Mouse (Mus musculus): ENCODE results near the gene Stk32b. TPM values are rescaled to one million over a fixed set of nuclear protein-coding genes. Genes with fewer than 3 reads are reported as not detected.
A peak's percentile ranks its signal among the peaks of the same experiment; 100 is the strongest.

Stk32b gene
- polyA plus RNA-seq (2015; fragmentation: Nextera tagmentation; extraction: Ambion mirVana) = 32.7 and 36.5 TPM in 2 replicates

DNA sequence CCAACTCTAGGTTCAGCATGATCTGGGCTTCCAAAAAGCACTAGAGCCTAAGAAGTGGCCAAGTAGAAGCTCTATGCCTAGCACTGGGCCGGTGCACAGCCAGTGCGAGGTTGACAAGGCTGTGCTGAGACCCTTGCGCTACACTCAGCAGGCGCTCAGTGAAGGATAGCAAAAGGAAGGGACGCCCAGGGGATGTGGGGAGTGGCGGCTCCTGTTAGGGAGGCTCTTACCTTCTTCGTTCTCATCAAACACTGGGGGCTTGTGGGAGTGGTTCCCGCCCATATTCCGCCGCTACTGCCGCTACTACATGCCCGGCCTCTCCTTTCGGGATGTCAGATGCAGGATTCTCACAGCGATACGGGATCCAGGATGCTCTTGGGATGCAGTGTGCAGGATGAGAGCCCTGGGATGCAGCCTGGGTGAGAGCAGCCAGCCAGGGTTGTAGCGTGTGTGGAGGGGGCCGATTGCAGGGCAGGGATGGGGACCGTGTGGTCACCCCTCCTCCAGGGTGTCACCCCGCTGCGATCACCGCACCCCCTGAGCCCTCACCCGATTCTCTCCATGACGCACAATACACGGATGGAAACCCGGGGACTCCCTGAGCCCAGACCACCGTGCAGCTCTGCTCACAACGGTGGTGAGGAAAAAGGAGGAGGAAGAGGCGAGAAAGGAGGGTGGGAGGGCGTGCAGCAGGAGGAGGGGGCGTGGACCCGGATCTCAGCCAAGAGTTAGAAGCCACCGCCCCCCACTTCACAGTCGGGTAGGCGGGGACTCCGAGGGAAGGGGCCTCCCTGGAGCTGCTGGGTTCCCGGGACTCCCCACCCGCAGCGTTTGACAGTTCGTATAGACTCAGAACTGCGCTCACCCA lies at the start of gene Stk32b:
TSS of gene Stk32b (minus strand) at position 667 of the 868 bp plus-strand sequence.
- 1% methylated on average over 40 of the region's 40 CpGs for WGBS

DNA sequence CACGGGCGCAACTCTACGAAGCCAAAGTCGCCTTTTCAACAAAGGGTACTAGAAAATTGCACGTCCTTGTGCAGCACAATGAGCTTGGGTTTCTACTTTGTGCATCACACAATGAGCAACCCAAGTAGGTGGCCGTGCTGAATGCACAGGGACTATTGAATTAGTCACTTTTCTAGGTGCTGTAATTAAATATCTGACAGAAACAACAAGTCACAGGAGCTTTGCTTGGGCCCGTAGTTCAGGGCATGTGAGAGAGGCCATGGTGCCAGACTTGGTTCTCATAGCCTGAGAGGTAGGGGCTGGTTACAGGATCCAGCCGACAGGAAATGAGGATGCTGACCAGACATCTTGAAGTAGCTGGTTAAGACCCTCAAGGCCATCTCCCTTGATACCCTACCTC lies 48.9 kb upstream of the Stk32b start:
- Histone ChIP-seq H3K4me1 (peaks cover 12% of the 10 kb centered on the region), H3K9me3 (replicated peaks) (no peaks in the 10 kb centered on the region), H3K4me3 (replicated peaks) (no peak overlapping the region), H3K9ac (replicated peaks) (no peak overlapping the region), H3K27ac (replicated peaks) (no peak overlapping the region), H3K36me3 (no peaks in the 10 kb centered on the region), H3K4me2 (no peak overlapping the region), H3K27me3 (replicated peaks) (peaks cover 22% of the 10 kb centered on the region)
- ATAC-seq (ENCODE audit: low FRiP score) = no peak
- 22% methylated on average over 8 of the region's 8 CpGs for WGBS

More for the DNA sequence above, at the start of gene Stk32b:
- peak; percentile 92 for ATAC-seq (ENCODE audit: low FRiP score)
- Histone ChIP-seq H3K9ac (replicated peaks) (peak within 1 kb of the TSS; percentile 76), H3K36me3 (0 out of 2 replicates have a peak, but pooled peaks cover 2% of the 10 kb centered on the region), H3K4me2 (peak within 1 kb of the TSS; percentile 77), H3K27me3 (replicated peaks) (peaks cover 13% of the 10 kb centered on the region), H3K9me3 (replicated peaks) (no peaks in the 10 kb centered on the region), H3K4me3 (replicated peaks) (peak within 1 kb of the TSS; percentile 58), H3K4me1 (peaks cover 43% of the 10 kb centered on the region), H3K27ac (replicated peaks) (peak within 1 kb of the TSS; percentile 86)

DNA sequence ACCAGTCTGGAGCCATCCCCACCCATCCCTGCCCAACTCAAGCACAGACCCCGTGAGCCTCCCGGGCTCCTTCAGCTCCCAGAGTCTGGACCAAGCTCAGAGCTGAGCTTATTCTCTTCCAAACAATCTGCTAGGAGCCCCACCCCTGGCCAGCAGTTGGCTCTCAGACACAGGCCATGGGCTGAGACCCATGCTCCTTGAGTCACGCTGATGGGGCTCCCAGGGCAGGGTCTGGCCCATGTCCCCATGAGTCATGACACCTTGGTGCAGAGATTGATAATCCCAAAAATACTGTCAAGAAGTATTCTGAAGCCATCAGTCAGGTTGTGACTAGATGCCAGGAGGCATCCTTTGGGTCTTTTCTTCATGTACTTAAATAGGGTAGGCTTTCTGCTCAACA lies 45.1 kb upstream of the Stk32b start:
- no peak for ATAC-seq (ENCODE audit: low FRiP score)
- Histone ChIP-seq H3K9me3 (replicated peaks) (no peaks in the 10 kb centered on the region), H3K4me1 (no peaks in the 10 kb centered on the region), H3K27ac (replicated peaks) (no peak overlapping the region), H3K27me3 (replicated peaks) (peaks cover 23% of the 10 kb centered on the region), H3K9ac (replicated peaks) (no peak overlapping the region), H3K4me2 (no peak overlapping the region), H3K36me3 (no peaks in the 10 kb centered on the region), H3K4me3 (replicated peaks) (no peak overlapping the region)
- WGBS = 90% methylated on average over 3 of the region's 3 CpGs

DNA sequence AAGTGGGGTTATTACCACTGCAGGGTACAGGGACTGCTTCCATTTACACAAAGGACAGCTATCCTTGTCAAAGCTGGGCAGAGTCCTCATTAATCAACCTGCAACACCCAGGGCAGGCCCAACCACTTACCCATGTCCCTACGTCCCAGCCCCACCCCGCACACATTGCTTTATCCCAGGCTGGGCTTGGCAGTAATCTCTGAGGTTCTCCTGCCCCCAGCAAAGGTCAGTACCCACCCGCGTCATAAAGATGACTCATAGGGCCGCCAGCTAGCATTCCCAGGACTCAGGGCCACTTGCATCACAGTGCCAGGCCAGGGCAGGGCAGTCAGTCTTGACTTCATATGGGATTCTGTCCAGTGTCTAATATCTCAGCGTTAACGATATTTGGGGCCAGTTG lies 36.4 kb upstream of the Stk32b start:
- peaks cover 15% of the 10 kb centered on the region for H3K27me3 ChIP-seq (replicated peaks)
- H3K9me3 ChIP-seq (replicated peaks) = no peaks in the 10 kb centered on the region
- WGBS = 80% methylated on average over 7 of the region's 7 CpGs
- no peak overlapping the region for H3K27ac ChIP-seq (replicated peaks)
- no peaks in the 10 kb centered on the region for H3K36me3 ChIP-seq
- H3K4me3 ChIP-seq (replicated peaks) = no peak overlapping the region
- no peak overlapping the region for H3K9ac ChIP-seq (replicated peaks)
- H3K4me1 ChIP-seq = no peaks in the 10 kb centered on the region
- no peak for ATAC-seq (ENCODE audit: low FRiP score)
- no peak overlapping the region for H3K4me2 ChIP-seq

DNA sequence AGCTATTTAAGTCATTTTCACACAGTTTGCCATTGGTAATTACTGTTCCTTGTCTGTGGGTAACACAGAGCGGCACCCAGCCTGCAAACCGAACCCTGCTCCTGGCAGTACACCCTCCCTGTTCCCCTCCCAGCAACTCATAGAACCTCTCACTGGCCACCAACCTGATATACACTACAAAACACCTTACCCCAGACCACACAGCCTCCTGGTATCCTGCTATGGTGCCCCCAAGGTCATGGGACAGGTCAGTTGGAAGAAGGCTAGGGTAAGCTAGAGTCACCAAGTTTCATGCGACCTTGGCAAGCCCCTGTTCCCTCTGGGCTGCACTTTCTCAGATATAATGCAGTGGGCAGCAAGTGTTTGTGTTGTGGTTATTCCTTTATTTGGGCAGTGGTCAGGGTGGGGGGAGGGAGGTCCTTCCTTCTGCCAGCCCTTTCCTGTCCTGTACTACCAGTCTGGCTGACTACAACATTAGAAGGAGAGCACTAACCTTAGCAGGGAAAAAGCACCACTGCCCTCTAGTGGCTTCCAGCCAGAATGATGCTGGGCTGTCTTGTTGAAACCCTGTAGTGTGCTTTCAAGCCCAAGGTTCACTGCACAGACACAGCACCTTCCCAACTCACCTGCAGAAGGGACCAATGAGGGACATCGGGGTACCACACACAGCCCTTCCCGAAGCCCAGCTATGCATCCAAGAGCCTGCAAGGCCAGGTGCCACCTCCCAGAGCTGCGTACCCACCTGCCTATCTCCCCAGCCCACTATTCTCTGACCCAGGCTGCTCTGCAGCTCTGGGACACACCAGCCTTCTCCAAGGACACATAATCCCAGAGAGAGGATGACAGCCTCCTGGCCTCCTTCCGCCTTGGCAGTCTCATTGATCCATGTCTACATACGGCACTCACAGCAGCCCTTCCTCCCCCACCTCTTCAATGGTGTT lies 35.3 kb upstream of the Stk32b start:
- no peak overlapping the region for H3K27ac ChIP-seq (replicated peaks)
- no peaks in the 10 kb centered on the region for H3K36me3 ChIP-seq
- H3K4me3 ChIP-seq (replicated peaks) = no peak overlapping the region
- peaks cover 11% of the 10 kb centered on the region; the same call in 1 of the 2 replicates for H3K27me3 ChIP-seq (replicated peaks)
- no peaks in the 10 kb centered on the region for H3K4me1 ChIP-seq
- WGBS = 62% methylated on average over 8 of the region's 8 CpGs
- H3K9me3 ChIP-seq (replicated peaks) = no peaks in the 10 kb centered on the region
- ATAC-seq (ENCODE audit: low FRiP score) = peak; percentile 89
- H3K4me2 ChIP-seq = no peak overlapping the region
- H3K9ac ChIP-seq (replicated peaks) = no peak overlapping the region

DNA sequence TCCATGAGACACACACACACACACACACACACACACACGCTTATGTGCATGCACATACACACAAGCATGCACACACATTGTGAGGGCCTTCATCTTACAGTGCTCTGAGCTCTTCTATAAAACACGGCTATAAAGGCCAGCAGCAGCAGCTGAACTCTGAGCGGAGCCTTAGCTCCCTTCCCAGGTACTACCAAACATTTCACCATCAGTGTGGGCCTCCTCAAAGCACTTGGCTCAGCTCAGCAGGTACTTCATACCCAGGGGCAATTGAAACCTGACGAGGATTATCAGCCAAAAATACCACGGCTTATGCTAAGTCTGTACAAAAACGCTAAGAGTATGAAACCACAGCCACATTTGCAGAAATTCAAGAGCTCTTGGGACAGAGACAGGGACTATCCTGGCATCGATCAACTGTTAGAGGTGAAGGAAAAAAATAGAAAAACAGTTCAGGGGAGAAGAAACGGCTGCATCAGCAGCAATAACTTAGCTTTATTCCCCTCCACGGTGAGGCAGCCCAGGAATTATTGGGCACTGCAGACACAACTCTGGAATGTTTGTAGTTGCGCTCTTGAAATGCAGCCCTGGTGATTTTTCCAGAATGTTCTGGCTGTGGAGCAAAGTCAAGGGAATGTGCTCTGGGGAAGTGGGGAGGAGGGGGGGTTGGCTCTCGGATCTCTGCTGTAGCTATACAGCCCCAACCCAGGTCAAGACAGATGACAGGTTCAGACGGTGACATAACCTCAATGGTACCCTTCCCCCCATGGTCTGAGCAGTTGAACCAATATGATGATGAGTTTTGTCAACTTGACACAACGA lies 27.1 kb upstream of the Stk32b start:
- 70% methylated on average over 13 of the region's 13 CpGs for WGBS
- H3K36me3 ChIP-seq = no peaks in the 10 kb centered on the region
- H3K27ac ChIP-seq (replicated peaks) = 0 out of 2 replicates have a peak overlapping the region, but pooled peaks have one; percentile 5
- no peak overlapping the region for H3K4me2 ChIP-seq
- H3K27me3 ChIP-seq (replicated peaks) = no peaks in the 10 kb centered on the region
- H3K4me1 ChIP-seq = no peaks in the 10 kb centered on the region
- H3K9ac ChIP-seq (replicated peaks) = no peak overlapping the region
- peak; percentile 50; the same call in 1 of the 2 replicates for ATAC-seq (ENCODE audit: low FRiP score)
- H3K9me3 ChIP-seq (replicated peaks) = no peaks in the 10 kb centered on the region; the same call in 1 of the 2 replicates
- no peak overlapping the region for H3K4me3 ChIP-seq (replicated peaks)

DNA sequence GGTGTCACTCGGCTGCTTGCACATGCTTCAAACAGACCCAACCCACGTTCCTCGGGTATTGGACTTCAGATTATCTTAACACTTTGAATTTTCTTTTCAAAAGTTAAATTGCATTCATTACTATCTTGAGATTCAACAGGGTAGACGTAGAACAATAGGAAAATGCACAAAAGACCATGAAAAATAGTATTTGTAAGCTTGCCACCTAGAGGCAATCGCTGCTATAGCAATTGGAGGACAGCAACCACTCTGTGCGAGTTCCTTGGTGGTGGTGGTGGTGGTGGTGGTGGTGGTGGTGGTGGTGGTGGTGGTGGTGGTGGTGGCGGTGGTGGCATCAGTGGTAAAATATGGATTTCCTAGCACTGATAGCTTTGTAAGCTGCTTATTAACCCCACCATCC lies 19.2 kb upstream of the Stk32b start:
- H3K9ac ChIP-seq (replicated peaks) = no peak overlapping the region
- H3K4me1 ChIP-seq = no peaks in the 10 kb centered on the region
- H3K27me3 ChIP-seq (replicated peaks) = 0 out of 2 replicates have a peak, but pooled peaks cover 3% of the 10 kb centered on the region
- H3K9me3 ChIP-seq (replicated peaks) = no peaks in the 10 kb centered on the region
- H3K4me2 ChIP-seq = no peak overlapping the region
- no peak for ATAC-seq (ENCODE audit: low FRiP score)
- 62% methylated on average over 7 of the region's 7 CpGs for WGBS
- H3K27ac ChIP-seq (replicated peaks) = no peak overlapping the region
- no peaks in the 10 kb centered on the region for H3K36me3 ChIP-seq
- H3K4me3 ChIP-seq (replicated peaks) = no peak overlapping the region

DNA sequence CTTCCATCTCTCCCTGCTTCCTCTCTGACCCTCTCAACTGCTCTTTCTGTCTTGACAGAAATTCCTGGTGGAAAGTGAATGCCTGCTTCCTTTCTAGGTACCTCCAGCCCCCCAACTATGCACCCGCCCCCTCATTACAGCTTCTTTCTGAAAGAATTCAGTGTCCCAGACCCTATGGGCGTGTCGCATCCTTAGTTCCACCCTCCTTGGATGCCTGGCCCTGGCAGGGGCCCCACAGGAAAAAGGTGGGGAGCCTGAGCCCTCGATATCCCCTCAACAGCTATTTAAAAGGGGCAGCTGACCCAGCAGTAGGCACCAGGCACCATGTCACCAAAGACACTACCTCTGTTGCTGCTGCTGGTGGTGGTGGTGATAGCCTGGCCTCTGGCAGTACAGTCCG lies 18.3 kb upstream of the Stk32b start, which contains the start of gene Cytl1:
TSS of gene Cytl1 (plus strand) at position 296 of the 400 bp plus-strand sequence.
- Histone ChIP-seq H3K27me3 (replicated peaks) (0 out of 2 replicates have a peak, but pooled peaks cover 3% of the 10 kb centered on the region), H3K4me1 (no peaks in the 10 kb centered on the region), H3K27ac (replicated peaks) (no peak within 1 kb of the TSS), H3K4me2 (no peak within 1 kb of the TSS), H3K9me3 (replicated peaks) (no peaks in the 10 kb centered on the region), H3K9ac (replicated peaks) (no peak within 1 kb of the TSS), H3K36me3 (no peaks in the 10 kb centered on the region), H3K4me3 (replicated peaks) (no peak within 1 kb of the TSS)
- no peak for ATAC-seq (ENCODE audit: low FRiP score)
- 33% methylated on average over 5 of the region's 5 CpGs for WGBS

DNA sequence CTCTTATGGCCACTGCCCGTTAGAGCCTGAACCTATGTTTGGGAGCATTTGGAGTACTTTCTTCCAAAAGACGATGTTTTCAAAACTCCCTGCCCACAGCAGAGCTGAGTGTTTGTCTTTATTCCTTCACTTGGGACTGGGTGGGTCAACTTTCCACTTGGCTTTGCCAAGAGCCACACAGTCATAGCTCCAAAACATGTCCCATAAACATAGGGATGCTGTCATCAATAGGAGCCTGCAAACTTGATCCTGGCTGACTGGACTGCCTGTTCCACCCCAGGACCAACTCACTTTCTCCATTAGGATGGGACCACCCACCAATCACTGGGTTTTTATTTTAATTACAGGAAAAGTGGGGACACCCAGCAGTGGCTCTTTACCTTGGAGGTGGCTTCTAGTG lies 13.8 kb upstream of the Stk32b start:
- WGBS = 93% methylated on average over 2 of the region's 2 CpGs
- Histone ChIP-seq H3K9me3 (replicated peaks) (no peaks in the 10 kb centered on the region), H3K36me3 (no peaks in the 10 kb centered on the region), H3K4me2 (no peak overlapping the region), H3K4me1 (no peaks in the 10 kb centered on the region), H3K9ac (replicated peaks) (no peak overlapping the region), H3K27ac (replicated peaks) (no peak overlapping the region), H3K27me3 (replicated peaks) (0 out of 2 replicates have a peak, but pooled peaks cover 3% of the 10 kb centered on the region), H3K4me3 (replicated peaks) (no peak overlapping the region)
- no peak for ATAC-seq (ENCODE audit: low FRiP score)

DNA sequence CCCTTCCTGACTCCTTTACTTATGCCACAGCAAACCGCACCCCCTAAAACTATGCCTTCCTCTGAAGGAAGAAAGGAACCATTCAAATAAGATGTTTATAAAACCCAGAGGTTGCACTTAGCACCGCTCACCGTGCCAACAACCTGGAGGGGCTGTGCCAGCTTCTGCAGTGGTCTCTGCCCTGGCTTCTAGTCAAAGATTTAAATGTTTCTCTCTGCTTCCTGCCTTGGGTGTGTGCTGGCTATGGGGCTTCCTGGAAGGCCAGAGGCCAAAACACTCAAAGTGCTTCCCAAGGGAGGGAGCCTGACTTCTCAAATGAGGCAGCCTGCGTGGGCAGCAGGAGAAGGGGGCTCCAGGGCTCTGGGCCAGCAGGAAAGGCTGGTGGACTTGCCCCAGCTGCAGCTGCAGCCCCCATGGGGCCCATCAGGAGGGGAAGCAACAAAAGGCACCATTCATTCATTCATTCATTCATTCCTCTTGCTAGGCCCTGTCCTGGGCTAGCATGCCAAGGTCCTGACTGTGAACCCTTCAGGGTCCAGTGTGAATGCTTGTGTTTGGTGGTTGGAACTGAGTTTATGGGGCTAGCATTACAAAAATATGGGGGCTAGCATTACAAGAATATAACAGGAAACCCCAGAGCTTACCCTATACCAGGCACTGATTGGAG lies 8.4 kb upstream of the Stk32b start:
- H3K4me2 ChIP-seq = no peak overlapping the region
- no peak overlapping the region for H3K27ac ChIP-seq (replicated peaks)
- ATAC-seq (ENCODE audit: low FRiP score) = no peak
- no peaks in the 10 kb centered on the region for H3K27me3 ChIP-seq (replicated peaks)
- no peaks in the 10 kb centered on the region for H3K9me3 ChIP-seq (replicated peaks)
- no peak overlapping the region for H3K4me3 ChIP-seq (replicated peaks)
- no peaks in the 10 kb centered on the region for H3K36me3 ChIP-seq
- 80% methylated on average over 4 of the region's 4 CpGs for WGBS
- H3K4me1 ChIP-seq = peaks cover 6% of the 10 kb centered on the region
- H3K9ac ChIP-seq (replicated peaks) = no peak overlapping the region
